Mouse (Mus musculus) kidney, embryonic 14.5 days (tissue): ENCODE data around the gene Lct. TPM values are rescaled to one million over a fixed set of nuclear protein-coding genes. Genes with fewer than 3 reads are reported as not detected.

Experiments
- ATAC-seq: fragments of 200-750 bp; cut with Nextera tagmentation; 2 replicates; pipeline ENCODE4 v1.8.0; 2017; ENCODE audit warnings: moderate number of reproducible peaks, mild to moderate bottlenecking, moderate TSS enrichment, moderate library complexity; ENCODE audit not compliant: low FRiP score, low TSS enrichment
- H3K27ac ChIP-seq: fragments of 300-500 bp; sonication (generic); 2 replicates; pipeline ENCODE4 v1.5.1; 2014; ENCODE audit warnings: low read depth, mild to moderate bottlenecking, low read length, moderate library complexity, mixed read lengths
- H3K27me3 ChIP-seq: fragments of 300-500 bp; sonication (generic); 2 replicates; pipeline ENCODE4 v1.6.1; 2014; ENCODE audit warnings: mild to moderate bottlenecking, low read length; ENCODE audit not compliant: control insufficient read depth, insufficient read depth
- H3K36me3 ChIP-seq: fragments of 300-500 bp; sonication (generic); 2 replicates; pipeline ENCODE4 v1.6.1; 2014; ENCODE audit warnings: low read length, mixed read lengths; ENCODE audit not compliant: control insufficient read depth, insufficient read depth
- H3K4me1 ChIP-seq: fragments of 300-500 bp; sonication (generic); 2 replicates; pipeline ENCODE4 v1.6.1; 2014; ENCODE audit warnings: low read length, mixed read lengths; ENCODE audit not compliant: control insufficient read depth, insufficient read depth
- H3K4me2 ChIP-seq: fragments of 300-500 bp; sonication (generic); replicated peaks from 2 replicates; pipeline ENCODE4 v1.6.1; 2014; ENCODE audit warnings: low read depth, mild to moderate bottlenecking, low read length
- H3K4me3 ChIP-seq: fragments of 300-500 bp; sonication (generic); 2 replicates; pipeline ENCODE4 v1.5.1; 2014; ENCODE audit warnings: mild to moderate bottlenecking, low read length
- H3K9ac ChIP-seq: fragments of 300-500 bp; sonication (generic); 2 replicates; pipeline ENCODE4 v1.6.1; 2014; ENCODE audit warnings: low read depth, mild to moderate bottlenecking, low read length, moderate library complexity
- H3K9me3 ChIP-seq: fragments of 300-500 bp; sonication (generic); 2 replicates; pipeline ENCODE4 v1.6.1; 2016; ENCODE audit warnings: low read length; ENCODE audit not compliant: control insufficient read depth
- WGBS: fragments of 180-500 bp; shearing (Covaris S2); extraction: QIAGEN DNeasy Blood & Tissue Kit; methylation state at CpG from one replicate; pipeline ENCODE4 v1.1.7; 2014; 5-methylcytosine and 5-hydroxymethylcytosine counted together
- polyA plus RNA-seq: library from polyadenylated mRNA; unstranded; fragments of >200 nt; fragmentation: Nextera tagmentation; extraction: Ambion mirVana; gene quantifications from 2 replicates; pipeline ENCODE4 v1.2.1, GENCODE M21; 2014

The Lct gene
- 0.26 and 0.46 TPM in 2 replicates for polyA plus RNA-seq

GRCm38 (mm10) chr1:128328218-128328617 is at the start of gene Lct:
Gene Lct, minus strand, starts transcription at chr1:128328318.
- Histone ChIP-seq H3K9me3 (no peaks in the 10 kb centered on the region), H3K4me1 (no peaks in the 10 kb centered on the region), H3K4me3 (no peak within 1 kb of the TSS), H3K36me3 (peaks cover 56% of the 10 kb centered on the region), H3K4me2 (no peak within 1 kb of the TSS), H3K9ac (no peak within 1 kb of the TSS), H3K27ac (no peak within 1 kb of the TSS), H3K27me3 (no peaks in the 10 kb centered on the region)
- ATAC-seq = no peak
- 86% methylated on average over 3 of the region's 3 CpGs for WGBS

- Histone ChIP-seq H3K27me3 (no peaks in the 10 kb centered on the region), H3K4me2 (no peak overlapping the region), H3K4me3 (no peak overlapping the region), H3K36me3 (peaks cover 34% of the 10 kb centered on the region; the same call in 1 of the 2 replicates), H3K9me3 (no peaks in the 10 kb centered on the region), H3K4me1 (no peaks in the 10 kb centered on the region), H3K27ac (no peak overlapping the region), H3K9ac (no peak overlapping the region)
- ATAC-seq = no peak
- 100% methylated on average over 4 of the region's 4 CpGs for WGBS
Observed at GRCm38 (mm10) chr1:128376841-128377240, 48.7 kb upstream of the Lct start.

- no peak overlapping the region for H3K27ac ChIP-seq
- no peak overlapping the region for H3K9ac ChIP-seq
- no peaks in the 10 kb centered on the region for H3K4me1 ChIP-seq
- H3K4me3 ChIP-seq = no peak overlapping the region
- ATAC-seq = no peak
- peaks cover 27% of the 10 kb centered on the region; the same call in 1 of the 2 replicates for H3K36me3 ChIP-seq
- H3K27me3 ChIP-seq = no peaks in the 10 kb centered on the region
- 85% methylated on average over 7 of the region's 7 CpGs for whole genome bisulfite sequencing
- no peak overlapping the region for H3K4me2 ChIP-seq
- no peaks in the 10 kb centered on the region for H3K9me3 ChIP-seq
Observed at GRCm38 (mm10) chr1:128372143-128372860, 44.2 kb upstream of the Lct start.

- Histone ChIP-seq H3K9me3 (no peaks in the 10 kb centered on the region), H3K27me3 (no peaks in the 10 kb centered on the region), H3K27ac (no peak overlapping the region), H3K4me3 (no peak overlapping the region), H3K4me2 (no peak overlapping the region), H3K36me3 (peaks cover 37% of the 10 kb centered on the region; the same call in 1 of the 2 replicates), H3K4me1 (no peaks in the 10 kb centered on the region), H3K9ac (no peak overlapping the region)
- peak; percentile 69; the same call in 1 of the 2 replicates for ATAC-seq
- WGBS = 80% methylated on average over 5 of the region's 5 CpGs
Observed at GRCm38 (mm10) chr1:128368732-128369441, 40.8 kb upstream of the Lct start.

GRCm38 (mm10) chr1:128360601-128361000 is 32.5 kb upstream of the Lct start:
- H3K36me3 ChIP-seq = peaks cover 34% of the 10 kb centered on the region
- ATAC-seq = no peak

GRCm38 (mm10) chr1:128359554-128360376 is 31.6 kb upstream of the Lct start, which contains the start of gene Mcm6:
Gene Mcm6, minus strand, starts transcription at chr1:128359664.
- WGBS = 2% methylated on average over 38 of the region's 38 CpGs
- Histone ChIP-seq H3K27me3 (no peaks in the 10 kb centered on the region), H3K9me3 (no peaks in the 10 kb centered on the region), H3K36me3 (peaks cover 38% of the 10 kb centered on the region), H3K27ac (peak within 1 kb of the TSS; percentile 92), H3K4me2 (peak within 1 kb of the TSS; percentile 65), H3K9ac (peak within 1 kb of the TSS; percentile 88), H3K4me3 (peak within 1 kb of the TSS; percentile 87), H3K4me1 (peaks cover 26% of the 10 kb centered on the region)
- ATAC-seq = peak; percentile 98

More at GRCm38 (mm10) chr1:128360601-128361000, 32.5 kb upstream of the Lct start:
- 69% methylated on average over 2 of the region's 2 CpGs for WGBS
- Histone ChIP-seq H3K4me1 (peaks cover 26% of the 10 kb centered on the region), H3K9me3 (no peaks in the 10 kb centered on the region), H3K4me2 (no peak overlapping the region), H3K9ac (no peak overlapping the region), H3K27me3 (no peaks in the 10 kb centered on the region), H3K4me3 (no peak overlapping the region), H3K27ac (no peak overlapping the region; the same call in 1 of the 2 replicates)

- Histone ChIP-seq H3K4me2 (peak overlapping the region; percentile 65), H3K36me3 (peaks cover 41% of the 10 kb centered on the region), H3K9ac (peak overlapping the region; percentile 88), H3K27me3 (no peaks in the 10 kb centered on the region), H3K4me3 (peak overlapping the region; percentile 87), H3K9me3 (no peaks in the 10 kb centered on the region), H3K27ac (peak overlapping the region; percentile 92), H3K4me1 (peaks cover 26% of the 10 kb centered on the region)
- peak; percentile 85 for ATAC-seq
- WGBS = under 1% methylated on average over 35 of the region's 35 CpGs
Observed at GRCm38 (mm10) chr1:128358916-128359553, 30.9 kb upstream of the Lct start.

- Histone ChIP-seq H3K4me2 (peak overlapping the region; percentile 65), H3K27ac (no peak overlapping the region), H3K9ac (peak overlapping the region; percentile 88; the same call in 1 of the 2 replicates), H3K4me1 (peaks cover 26% of the 10 kb centered on the region), H3K9me3 (no peaks in the 10 kb centered on the region), H3K4me3 (peak overlapping the region; percentile 87), H3K27me3 (no peaks in the 10 kb centered on the region), H3K36me3 (peaks cover 44% of the 10 kb centered on the region)
- ATAC-seq = no peak
- WGBS = 63% methylated on average over 6 of the region's 6 CpGs
Observed at GRCm38 (mm10) chr1:128358276-128358675, 30.2 kb upstream of the Lct start.
